Mouse (Mus musculus): ENCODE results near the gene Dock3.

Gene Dock3

GRCm38 (mm10) chr9:106889321-106889720 lies 342.4 kb downstream of the Dock3 start:
- DNase-seq (ENCODE audit: low spot score in 2 of 2): no peak

- no peak for DNase-seq (ENCODE audit: low spot score in 2 of 2)
Measured at GRCm38 (mm10) chr9:106888346-106888745, 343.4 kb downstream of the Dock3 start.

GRCm38 (mm10) chr9:106886828-106887702 lies 344.6 kb downstream of the Dock3 start, which contains the start of gene Rbm15b:
TSS of gene Rbm15b (minus strand) at chr9:106887428.
- peak; percentile 98 to 99 for DNase-seq (ENCODE audit: low spot score in 2 of 2)

GRCm38 (mm10) chr9:106885901-106886731 lies 345.6 kb downstream of the Dock3 start:
- peak in 1 of 2 experiments; percentile 59 for DNase-seq (ENCODE audit: low spot score in 2 of 2)

- DNase-seq (ENCODE audit: low spot score in 2 of 2): no peak
Measured at GRCm38 (mm10) chr9:106884996-106885900, 346.5 kb downstream of the Dock3 start.

- DNase-seq (ENCODE audit: low spot score in 2 of 2): no peak
Measured at GRCm38 (mm10) chr9:106884306-106884705, 347.4 kb downstream of the Dock3 start.

GRCm38 (mm10) chr9:106883085-106883484 lies 348.6 kb downstream of the Dock3 start:
- DNase-seq (ENCODE audit: low spot score in 2 of 2): no peak

- DNase-seq (ENCODE audit: low spot score in 2 of 2): no peak
Measured at GRCm38 (mm10) chr9:106882176-106882575, 349.5 kb downstream of the Dock3 start.

GRCm38 (mm10) chr9:106881071-106881755 lies 350.5 kb downstream of the Dock3 start:
- DNase-seq (ENCODE audit: low spot score in 2 of 2): no peak

- no peak for DNase-seq (ENCODE audit: low spot score in 2 of 2)
Measured at GRCm38 (mm10) chr9:106879471-106879870, 352.2 kb downstream of the Dock3 start.

- DNase-seq (ENCODE audit: low spot score in 2 of 2): no peak
Measured at GRCm38 (mm10) chr9:106876666-106877065, 355.0 kb downstream of the Dock3 start.

- DNase-seq (ENCODE audit: low spot score in 2 of 2): no peak
Measured at GRCm38 (mm10) chr9:106874216-106874615, 357.5 kb downstream of the Dock3 start.

- no peak for DNase-seq (ENCODE audit: low spot score in 2 of 2)
Measured at GRCm38 (mm10) chr9:106858036-106858435, 373.7 kb downstream of the Dock3 start.

- no peak for DNase-seq (ENCODE audit: low spot score in 2 of 2)
Measured at GRCm38 (mm10) chr9:106856664-106857063, 375.0 kb downstream of the Dock3 start.
